Mouse (Mus musculus) lung, postnatal 0 days (tissue): ENCODE measurements around the gene Fbxl12. TPM values are rescaled to one million over a fixed set of nuclear protein-coding genes. Genes with fewer than 3 reads are reported as not detected.
"Not testable (repeated sequence)": the region's sequence is repeated elsewhere in the genome, so short reads cannot be mapped to it uniquely, and the experiment has no call there.

Source experiments
- ATAC-seq: fragments of 200-750 bp; cut with Nextera tagmentation; 2 replicates; pipeline ENCODE4 v1.8.0; 2017; ENCODE audit warnings: moderate library complexity
- DNase-seq: peaks from one replicate; pipeline ENCODE4 v3.0.0-alpha.2; 2016; ENCODE audit warnings: low spot score
- H3K27ac ChIP-seq: fragments of 300-500 bp; sonication (generic); 2 replicates; pipeline ENCODE4 v1.5.1; 2014; ENCODE audit warnings: antibody characterized with exemption, mild to moderate bottlenecking, low read length, mixed read lengths
- H3K27me3 ChIP-seq: fragments of 300-500 bp; sonication (generic); replicated peaks from 2 replicates; pipeline ENCODE4 v1.6.1; 2014; ENCODE audit warnings: low read length, mixed read lengths; ENCODE audit not compliant: insufficient read depth
- H3K36me3 ChIP-seq: fragments of 300-500 bp; sonication (generic); 2 replicates; pipeline ENCODE4 v1.6.1; 2014; ENCODE audit warnings: low read length, mixed read lengths; ENCODE audit not compliant: insufficient read depth
- H3K4me1 ChIP-seq: fragments of 300-500 bp; sonication (generic); 2 replicates; pipeline ENCODE4 v1.6.1; 2014; ENCODE audit warnings: antibody characterized with exemption, low read depth, low read length, mixed read lengths; ENCODE audit not compliant: insufficient read depth
- H3K4me2 ChIP-seq: fragments of 300-500 bp; sonication (generic); replicated peaks from 2 replicates; pipeline ENCODE4 v1.6.1; 2014; ENCODE audit warnings: low read depth, mild to moderate bottlenecking, low read length, moderate library complexity, mixed read lengths
- H3K4me3 ChIP-seq: fragments of 300-500 bp; sonication (generic); 2 replicates; pipeline ENCODE4 v1.5.1; 2014; ENCODE audit warnings: low read depth, low read length
- H3K9ac ChIP-seq: fragments of 300-500 bp; sonication (generic); replicated peaks from 2 replicates; pipeline ENCODE4 v1.6.1; 2014; ENCODE audit warnings: low read depth, mild to moderate bottlenecking
- H3K9me3 ChIP-seq: fragments of 300-500 bp; sonication (generic); 2 replicates; pipeline ENCODE4 v1.6.1; 2016; ENCODE audit warnings: low read length, mixed read lengths
- CTCF ChIP-seq: IDR thresholded peaks from 2 replicates; pipeline ENCODE4 v1.5.1; 2016; ENCODE audit warnings: antibody characterized with exemption, mild to moderate bottlenecking
- EP300 ChIP-seq: IDR thresholded peaks from 2 replicates; pipeline ENCODE4 v1.6.1; 2016; ENCODE audit warnings: antibody characterized with exemption, mild to moderate bottlenecking, control low read depth
- WGBS: fragments of 180-500 bp; shearing (Covaris S2); extraction: QIAGEN DNeasy Blood & Tissue Kit; methylation state at CpG from one replicate; pipeline ENCODE4 v1.1.7; 2014; 5-methylcytosine and 5-hydroxymethylcytosine counted together
- polyA plus RNA-seq: library from polyadenylated mRNA; unstranded; fragments of >200 nt; fragmentation: Nextera tagmentation; extraction: Ambion mirVana; gene quantifications from 2 replicates; pipeline ENCODE4 v1.2.1, GENCODE M21; 2015

Gene Fbxl12
- 18.2 and 19.2 TPM in 2 replicates for polyA plus RNA-seq

- Histone ChIP-seq H3K4me1 (peaks cover 7% of the 10 kb centered on the region), H3K36me3 (no peaks in the 10 kb centered on the region), H3K27ac (peak within 1 kb of the TSS; percentile 89), H3K9me3 (no peaks in the 10 kb centered on the region), H3K27me3 (no peaks in the 10 kb centered on the region), H3K4me3 (peak within 1 kb of the TSS; percentile 90), H3K9ac (peak within 1 kb of the TSS; percentile 83), H3K4me2 (peak within 1 kb of the TSS; percentile 97)
- WGBS = 1% methylated on average over 43 of the region's 43 CpGs
- DNase-seq (peak; percentile 93), ATAC-seq (peak; percentile 31)
- TF ChIP-seq EP300 = no peak
- no peak for TF ChIP-seq CTCF
Measured at GRCm38 (mm10) chr9:20644360-20645081, at the start of gene Fbxl12. Gene Fbxl12, minus strand, starts transcription at chr9:20644767.

GRCm38 (mm10) chr9:20692863-20693262 lies 48.3 kb upstream of the Fbxl12 start:
- H3K4me1 ChIP-seq = no peaks in the 10 kb centered on the region
- H3K9ac ChIP-seq = no peak overlapping the region
- WGBS = 77% methylated on average over 3 of the region's 3 CpGs
- ATAC-seq = no peak
- H3K36me3 ChIP-seq = no peaks in the 10 kb centered on the region
- no peak for DNase-seq
- H3K27ac ChIP-seq = no peak overlapping the region
- no peaks in the 10 kb centered on the region for H3K9me3 ChIP-seq
- 0 out of 2 replicates have a peak, but pooled peaks cover 10% of the 10 kb centered on the region for H3K27me3 ChIP-seq
- no peak overlapping the region for H3K4me2 ChIP-seq
- TF ChIP-seq CTCF (no peak), EP300 (no peak)
- no peak overlapping the region for H3K4me3 ChIP-seq

GRCm38 (mm10) chr9:20690449-20690848 lies 45.9 kb upstream of the Fbxl12 start:
- WGBS = 76% methylated on average over 2 of the region's 2 CpGs
- not testable (repeated sequence) for DNase-seq, H3K36me3 ChIP-seq, H3K27ac ChIP-seq, H3K4me2 ChIP-seq, H3K4me1 ChIP-seq, H3K9me3 ChIP-seq, H3K27me3 ChIP-seq, ATAC-seq, H3K4me3 ChIP-seq, H3K9ac ChIP-seq

- 0% methylated on average over 4 of the region's 4 CpGs for WGBS
- Histone ChIP-seq H3K27ac (no peak overlapping the region), H3K9me3 (no peaks in the 10 kb centered on the region), H3K4me1 (no peaks in the 10 kb centered on the region), H3K4me3 (no peak overlapping the region), H3K9ac (no peak overlapping the region), H3K27me3 (0 out of 2 replicates have a peak, but pooled peaks cover 6% of the 10 kb centered on the region), H3K4me2 (no peak overlapping the region), H3K36me3 (no peaks in the 10 kb centered on the region)
- TF ChIP-seq CTCF (no peak), EP300 (no peak)
- DNase-seq = no peak
- ATAC-seq = no peak
Measured at GRCm38 (mm10) chr9:20689913-20690312, 45.3 kb upstream of the Fbxl12 start.

GRCm38 (mm10) chr9:20689403-20689802 lies 44.8 kb upstream of the Fbxl12 start:
- H3K27me3 ChIP-seq = 0 out of 2 replicates have a peak, but pooled peaks cover 1% of the 10 kb centered on the region
- H3K4me3 ChIP-seq = no peak overlapping the region
- H3K27ac ChIP-seq = no peak overlapping the region
- DNase-seq (no peak), ATAC-seq (no peak)
- H3K9me3 ChIP-seq = no peaks in the 10 kb centered on the region
- H3K4me1 ChIP-seq = no peaks in the 10 kb centered on the region
- no peak overlapping the region for H3K9ac ChIP-seq
- 40% methylated on average over 1 of the region's 1 CpGs for WGBS
- H3K4me2 ChIP-seq = no peak overlapping the region
- no peaks in the 10 kb centered on the region for H3K36me3 ChIP-seq
- TF ChIP-seq EP300 = no peak
- TF ChIP-seq CTCF = no peak

- DNase-seq = no peak
- Histone ChIP-seq H3K27ac (no peak overlapping the region), H3K9ac (no peak overlapping the region), H3K9me3 (no peaks in the 10 kb centered on the region), H3K36me3 (no peaks in the 10 kb centered on the region), H3K27me3 (no peaks in the 10 kb centered on the region), H3K4me3 (no peak overlapping the region), H3K4me1 (no peaks in the 10 kb centered on the region), H3K4me2 (no peak overlapping the region)
- no peak for ATAC-seq
- WGBS = 46% methylated on average over 17 of the region's 17 CpGs
- TF ChIP-seq EP300 (no peak), CTCF (no peak)
Measured at GRCm38 (mm10) chr9:20685081-20685861, 40.7 kb upstream of the Fbxl12 start.
